Mouse (Mus musculus) macrophage (primary cell): ENCODE measurements around the gene Klhl29. TPM values are rescaled to one million over a fixed set of nuclear protein-coding genes. Genes with fewer than 3 reads are reported as not detected.

Experiments used
- H3K27ac ChIP-seq: fragments of 350-480 bp; formaldehyde crosslinking; 2 replicates; pipeline ENCODE4 v1.9.0; 2021
- H3K36me3 ChIP-seq: fragments of 350-480 bp; formaldehyde crosslinking; 2 replicates; pipeline ENCODE4 v1.9.0; 2021; ENCODE audit errors: inconsistent target
- H3K4me3 ChIP-seq: fragments of 350-480 bp; formaldehyde crosslinking; 2 replicates; pipeline ENCODE4 v1.9.0; 2021; ENCODE audit errors: inconsistent target
- H3K79me2 ChIP-seq: fragments of 350-480 bp; formaldehyde crosslinking; 2 replicates; pipeline ENCODE4 v1.9.0; 2021; ENCODE audit errors: inconsistent target
- WGBS: methylation state at CpG from one replicate; pipeline ENCODE4 v1.1.7; 2026; ENCODE audit warnings: inconsistent platforms; ENCODE audit not compliant: missing documents; 5-methylcytosine and 5-hydroxymethylcytosine counted together
- polyA plus RNA-seq: library from polyadenylated mRNA; stranded (reverse); fragments of 250-400 nt; gene quantifications from 3 replicates; pipeline ENCODE4 v1.2.4, GENCODE M21; 2018; ENCODE audit warnings: inconsistent platforms
- total RNA-seq, 78 experiments: library from RNA; depleted of rRNA; stranded (reverse); fragments of 250-400 nt; gene quantifications; 1 replicate in 9 of 78; 2 replicates in 24 of 78; 3 replicates in 43 of 78; 4 replicates in 2 of 78; pipeline ENCODE4 v1.2.4; 2018; ENCODE audit warnings: inconsistent platforms in 56 of 78

Klhl29 gene
- under 1 TPM in 1 of 26 experiments, not detected in 25; 0.35 TPM for total RNA-seq (2018; cell fraction: chromatin; rRNA removed)
- total RNA-seq (2018; cell fraction: cytosol; rRNA removed) = not detected
- not detected for total RNA-seq (2018; cell fraction: nucleus; rRNA removed)
- polyA plus RNA-seq = not detected in 3 replicates

DNA sequence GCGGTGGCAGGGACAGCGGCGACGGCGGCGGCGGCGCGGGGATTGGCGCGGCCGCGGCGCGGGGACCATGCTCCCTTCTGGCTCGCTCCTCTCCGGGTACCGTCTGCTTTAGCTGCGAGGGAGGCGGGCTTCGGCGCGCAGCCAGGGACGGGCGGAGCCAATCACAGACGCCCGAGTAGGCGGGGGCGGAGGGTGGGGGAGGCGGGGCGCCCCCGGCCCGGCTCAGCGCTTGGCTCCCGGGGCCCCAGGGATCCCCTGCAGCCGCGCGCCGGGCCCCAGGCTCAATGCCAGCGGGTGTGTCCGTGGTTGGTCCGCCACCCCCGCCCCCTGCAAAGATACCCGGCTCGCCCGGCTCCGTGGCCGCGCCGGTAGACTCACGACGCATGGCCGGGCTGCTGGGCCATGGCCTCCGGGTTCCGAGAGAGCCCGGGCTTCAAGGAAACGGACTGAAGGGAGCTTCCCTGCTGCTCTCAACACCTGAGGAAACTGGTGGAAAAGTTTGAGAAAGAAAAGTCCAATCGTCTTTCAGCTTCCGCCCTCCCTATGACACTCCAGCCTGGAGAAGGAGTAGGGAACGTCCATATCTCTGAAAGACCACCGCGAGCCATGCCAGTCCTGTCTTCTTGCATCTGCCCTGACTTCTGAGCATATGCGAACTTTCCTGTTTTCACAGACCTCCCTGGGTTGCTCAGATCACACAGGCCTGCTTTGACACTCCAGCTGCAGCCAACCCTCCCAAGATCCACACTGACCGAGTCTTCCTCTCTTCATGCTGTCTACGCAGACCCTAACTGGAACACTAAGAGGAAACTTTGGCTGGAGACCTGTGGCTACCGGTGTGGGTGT lies at the start of gene Klhl29:
Klhl29 (minus strand) TSS at position 67 of the 846 bp plus-strand sequence.
- 4% methylated on average over 50 of the region's 66 CpGs for WGBS
- Histone ChIP-seq H3K4me3 (no peak within 1 kb of the TSS), H3K36me3 (no peaks in the 10 kb centered on the region), H3K79me2 (no peaks in the 10 kb centered on the region), H3K27ac (no peak within 1 kb of the TSS)

DNA sequence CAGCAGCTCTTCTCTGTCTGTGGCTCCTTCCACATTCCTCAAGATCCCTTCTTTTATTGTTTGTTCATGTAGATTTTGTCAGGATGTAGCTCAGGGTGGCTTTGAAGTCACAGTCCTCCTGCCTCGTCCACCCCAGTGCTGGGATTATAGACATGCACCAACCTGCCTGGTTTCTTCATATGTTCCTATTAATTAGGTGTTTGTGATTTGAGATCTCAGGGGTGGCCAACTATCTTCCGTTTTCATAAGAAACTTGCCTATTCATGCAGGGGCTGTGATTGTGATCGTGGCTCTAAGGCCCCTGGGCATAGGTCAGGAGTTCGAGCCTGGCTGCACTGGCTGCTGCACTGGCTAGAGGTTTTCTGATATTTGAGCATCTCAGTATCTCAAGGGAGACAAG lies 49.8 kb upstream of the Klhl29 start:
- no peaks in the 10 kb centered on the region for H3K79me2 ChIP-seq
- H3K36me3 ChIP-seq = no peaks in the 10 kb centered on the region
- WGBS = 87% methylated on average over 4 of the region's 4 CpGs
- no peak overlapping the region for H3K4me3 ChIP-seq
- H3K27ac ChIP-seq = no peak overlapping the region

DNA sequence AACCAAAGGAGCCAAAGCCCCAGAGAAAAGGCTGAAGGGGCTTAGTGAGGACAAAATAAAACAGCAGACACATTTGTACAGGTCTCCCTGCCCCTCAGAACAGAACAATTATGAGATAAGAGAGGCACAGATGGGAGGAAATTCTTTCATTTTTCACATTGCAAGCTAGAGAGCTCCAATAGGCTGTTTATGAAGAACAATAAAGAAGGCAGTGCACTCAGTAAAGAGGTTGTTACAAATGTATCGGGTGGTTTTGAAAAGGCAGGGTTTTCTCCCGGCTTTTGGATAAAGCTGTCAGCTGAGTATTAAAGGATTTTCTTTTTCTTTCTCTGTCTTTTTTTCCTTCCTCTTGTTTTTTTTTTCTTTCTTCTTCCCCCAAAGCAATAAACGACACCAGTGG lies 40.3 kb upstream of the Klhl29 start:
- Histone ChIP-seq H3K79me2 (no peaks in the 10 kb centered on the region), H3K27ac (no peak overlapping the region), H3K4me3 (no peak overlapping the region), H3K36me3 (no peaks in the 10 kb centered on the region)
- 68% methylated on average over 2 of the region's 3 CpGs for WGBS

DNA sequence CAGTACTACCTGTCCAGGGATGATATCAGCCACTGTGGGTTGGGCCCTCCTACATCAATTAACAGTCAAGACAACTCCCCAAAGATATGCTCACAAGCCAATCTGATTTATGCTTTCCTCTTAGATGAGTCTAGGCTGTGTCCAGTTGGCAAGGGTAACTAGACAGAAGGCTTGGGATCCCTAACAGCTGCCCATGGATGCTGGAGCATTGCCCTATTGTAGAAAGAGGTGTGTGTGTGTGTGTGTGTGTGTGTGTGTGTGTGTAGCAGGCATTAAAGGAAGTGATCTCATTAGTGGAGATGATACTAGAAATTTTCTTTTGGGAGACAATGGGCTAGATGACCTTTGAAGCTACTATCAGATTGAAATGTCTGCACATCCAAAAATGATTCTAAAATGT lies 38.5 kb upstream of the Klhl29 start:
- Histone ChIP-seq H3K27ac (no peak overlapping the region), H3K36me3 (no peaks in the 10 kb centered on the region)

DNA sequence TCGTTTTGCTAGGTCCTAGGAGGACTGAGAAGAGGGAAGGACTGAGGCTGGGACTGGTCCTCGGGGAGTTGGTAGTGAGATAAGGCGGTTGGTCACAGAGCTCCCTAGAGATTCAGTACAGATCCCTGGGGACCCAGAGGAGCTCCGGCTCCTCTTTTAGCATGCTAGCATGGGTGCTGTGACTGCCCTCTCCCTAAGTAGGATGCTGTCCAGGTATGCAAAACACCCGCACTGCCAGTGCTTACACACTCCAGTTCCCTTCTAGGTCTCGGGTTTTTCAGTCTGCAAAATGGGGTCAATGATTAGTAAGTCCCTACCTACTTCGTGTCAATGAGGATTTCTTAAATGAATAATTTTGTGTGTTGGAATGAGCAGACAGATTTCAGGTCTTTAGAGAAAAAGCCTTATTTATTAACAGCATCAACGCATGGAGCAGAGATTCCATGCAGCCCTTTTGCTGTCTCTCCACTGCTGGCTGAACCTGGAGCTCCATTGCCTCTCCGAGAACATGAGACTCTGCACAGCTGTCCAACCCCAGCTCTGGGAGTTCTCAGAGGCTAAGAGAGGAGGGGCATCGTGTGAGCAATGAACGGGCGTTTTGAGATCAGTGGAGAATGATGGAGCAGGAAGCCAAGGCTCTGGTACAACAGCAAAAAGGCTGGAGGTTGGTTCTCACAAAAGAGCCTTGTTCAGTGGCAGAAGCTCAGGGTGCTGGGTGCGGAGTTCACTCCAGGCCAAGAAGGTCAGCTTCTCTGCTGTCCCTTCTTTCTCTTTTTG lies 36.5 kb upstream of the Klhl29 start:
- H3K36me3 ChIP-seq = no peaks in the 10 kb centered on the region
- WGBS = 74% methylated on average over 13 of the region's 13 CpGs
- H3K4me3 ChIP-seq = no peak overlapping the region
- no peak overlapping the region for H3K27ac ChIP-seq
- no peaks in the 10 kb centered on the region for H3K79me2 ChIP-seq

More for the DNA sequence above, 38.5 kb upstream of the Klhl29 start:
- Histone ChIP-seq H3K79me2 (no peaks in the 10 kb centered on the region), H3K4me3 (no peak overlapping the region)

DNA sequence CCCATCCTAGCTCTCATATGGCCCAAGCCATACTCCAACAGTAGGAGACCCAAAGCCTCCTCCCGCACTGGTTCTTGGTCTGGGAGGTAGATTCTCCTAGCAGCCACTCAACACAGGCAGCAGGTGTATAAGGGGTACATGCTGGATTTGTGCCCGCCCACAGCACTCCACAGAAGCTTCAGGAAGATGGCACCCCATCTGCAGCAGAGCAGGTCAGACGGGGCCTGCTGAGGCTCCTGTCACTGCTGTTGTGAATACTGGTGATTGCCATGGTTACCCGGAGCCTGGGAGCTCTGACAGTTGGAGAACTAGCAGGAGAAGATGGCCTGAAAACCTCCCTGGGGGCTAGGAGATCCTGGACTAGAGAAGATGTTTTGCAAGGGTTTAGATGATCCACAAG lies 35.9 kb upstream of the Klhl29 start:
- Histone ChIP-seq H3K27ac (no peak overlapping the region), H3K36me3 (no peaks in the 10 kb centered on the region), H3K79me2 (no peaks in the 10 kb centered on the region), H3K4me3 (no peak overlapping the region)
- 85% methylated on average over 4 of the region's 4 CpGs for WGBS

DNA sequence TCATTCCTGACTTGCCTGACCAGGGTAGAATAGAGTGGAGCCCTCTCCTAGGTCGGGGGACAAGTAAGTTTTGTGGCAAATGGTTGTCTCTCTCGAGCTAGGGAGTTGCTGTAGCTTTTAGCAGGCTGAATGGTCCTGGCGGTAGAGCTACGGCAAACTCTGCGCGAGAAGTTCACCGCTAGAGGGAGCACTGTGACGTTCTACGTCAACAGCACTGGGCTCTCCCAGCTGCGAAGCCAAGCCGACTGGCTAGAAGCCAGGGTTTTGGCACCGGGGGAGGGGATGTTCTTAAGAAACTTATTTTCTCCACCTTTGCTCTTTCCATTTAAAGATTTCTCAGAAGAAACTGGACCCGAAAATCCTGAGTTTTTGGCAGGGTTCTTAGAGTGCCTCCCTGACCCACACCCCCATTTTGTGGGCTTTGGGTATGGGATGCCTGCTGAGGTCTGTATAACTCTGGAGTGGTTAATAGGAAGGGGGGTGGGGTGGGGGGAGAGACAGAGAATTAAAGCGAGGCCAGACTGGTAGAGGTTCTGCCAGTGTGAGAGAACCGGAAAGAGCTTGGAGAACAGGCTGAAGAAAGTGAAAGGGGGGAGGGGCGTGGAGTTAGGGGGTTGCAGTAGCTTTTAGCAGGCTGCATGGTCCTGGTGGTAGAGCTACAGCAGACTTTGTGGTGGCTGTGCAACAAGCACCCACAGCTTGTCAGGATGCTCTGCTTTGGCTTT lies 35.1 kb upstream of the Klhl29 start:
- Histone ChIP-seq H3K27ac (no peak overlapping the region), H3K79me2 (no peaks in the 10 kb centered on the region), H3K4me3 (no peak overlapping the region), H3K36me3 (no peaks in the 10 kb centered on the region)
- 11% methylated on average over 16 of the region's 16 CpGs for WGBS

DNA sequence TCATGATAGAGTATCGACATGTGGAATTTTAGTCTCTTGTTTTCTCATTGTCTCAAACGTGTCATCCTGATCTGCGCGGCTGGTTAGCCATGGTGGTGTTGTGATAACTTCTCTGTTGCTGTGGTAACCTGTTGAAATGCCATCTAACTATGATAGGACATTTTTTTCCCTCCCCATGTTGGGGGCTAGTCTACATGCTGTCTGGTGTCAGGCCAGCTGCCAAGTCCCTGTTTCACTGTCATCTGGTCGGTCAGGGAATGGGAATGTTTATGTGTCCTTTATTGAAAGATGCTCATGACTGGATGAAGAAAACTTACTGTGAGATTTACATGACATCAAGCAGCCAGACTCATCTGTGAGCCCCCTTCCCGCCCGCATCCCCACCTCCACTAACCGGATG lies 31.7 kb upstream of the Klhl29 start:
- 91% methylated on average over 8 of the region's 8 CpGs for WGBS
- no peak overlapping the region for H3K27ac ChIP-seq
- H3K36me3 ChIP-seq = no peaks in the 10 kb centered on the region
- no peaks in the 10 kb centered on the region for H3K79me2 ChIP-seq
- H3K4me3 ChIP-seq = no peak overlapping the region

DNA sequence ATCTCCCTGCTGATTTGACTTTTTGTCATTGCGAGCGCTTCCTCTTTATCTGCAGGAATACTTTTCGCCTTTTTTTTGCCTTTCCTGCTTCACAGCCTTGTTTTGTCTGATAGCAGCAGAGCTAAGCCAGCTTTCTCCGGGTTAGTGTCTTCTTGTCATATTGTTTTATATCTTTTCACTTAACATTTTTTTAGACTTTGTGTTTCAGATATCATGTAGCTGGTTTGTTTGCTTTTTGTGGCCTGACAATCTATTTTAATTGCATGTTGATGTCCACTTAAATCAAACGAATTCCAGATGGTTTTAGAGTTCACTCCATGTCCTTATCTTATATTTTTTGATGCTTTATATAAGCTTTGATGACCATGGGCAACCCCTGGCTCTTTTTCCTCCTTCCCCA lies 21.9 kb upstream of the Klhl29 start:
- 59% methylated on average over 5 of the region's 5 CpGs for WGBS
- no peak overlapping the region for H3K4me3 ChIP-seq

DNA sequence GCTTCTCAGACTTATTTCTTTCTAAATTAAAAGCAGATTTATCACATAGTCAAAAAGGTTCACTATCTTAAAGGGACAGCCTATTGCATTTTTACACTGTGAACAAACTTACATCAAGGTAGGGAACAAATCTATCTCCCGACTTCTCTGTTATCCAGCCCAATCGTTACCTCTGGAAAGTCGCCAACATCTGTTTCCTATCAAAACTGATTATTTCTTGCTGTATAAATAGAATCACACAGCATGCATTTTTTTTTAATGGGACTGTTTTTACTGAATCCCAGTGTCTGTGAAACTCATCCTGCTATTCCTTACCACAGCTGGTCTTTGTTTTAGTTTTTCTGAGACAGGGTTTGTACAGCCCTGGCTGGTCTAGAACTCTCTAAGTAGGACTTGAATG lies 19.7 kb upstream of the Klhl29 start:
- Histone ChIP-seq H3K79me2 (no peaks in the 10 kb centered on the region), H3K27ac (no peak overlapping the region), H3K36me3 (no peaks in the 10 kb centered on the region), H3K4me3 (no peak overlapping the region)
- WGBS = 32% methylated on average over 3 of the region's 3 CpGs

More for the DNA sequence above, 21.9 kb upstream of the Klhl29 start:
- Histone ChIP-seq H3K79me2 (no peaks in the 10 kb centered on the region), H3K36me3 (no peaks in the 10 kb centered on the region), H3K27ac (no peak overlapping the region)

DNA sequence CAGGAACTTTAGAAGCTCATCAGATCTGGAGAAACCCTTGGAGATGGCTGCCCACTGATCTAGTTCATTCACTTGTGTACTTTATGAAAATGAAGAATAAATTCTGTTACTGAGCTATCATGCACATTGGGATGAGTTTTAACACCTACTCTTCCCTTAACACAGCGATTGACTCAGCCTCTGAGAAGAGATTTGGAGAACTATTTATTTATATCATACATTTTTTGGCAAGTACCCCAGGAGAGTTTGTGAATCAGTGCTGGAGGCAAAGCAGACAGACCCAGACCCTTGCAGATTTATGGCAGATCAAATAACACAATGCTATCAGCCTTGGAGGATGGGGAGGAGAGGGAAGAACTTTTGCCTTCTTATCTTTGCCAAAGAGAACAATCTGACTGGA lies 11.6 kb upstream of the Klhl29 start:
- Histone ChIP-seq H3K27ac (no peak overlapping the region), H3K4me3 (no peak overlapping the region)
- 92% methylated on average over 1 of the region's 1 CpGs for WGBS

DNA sequence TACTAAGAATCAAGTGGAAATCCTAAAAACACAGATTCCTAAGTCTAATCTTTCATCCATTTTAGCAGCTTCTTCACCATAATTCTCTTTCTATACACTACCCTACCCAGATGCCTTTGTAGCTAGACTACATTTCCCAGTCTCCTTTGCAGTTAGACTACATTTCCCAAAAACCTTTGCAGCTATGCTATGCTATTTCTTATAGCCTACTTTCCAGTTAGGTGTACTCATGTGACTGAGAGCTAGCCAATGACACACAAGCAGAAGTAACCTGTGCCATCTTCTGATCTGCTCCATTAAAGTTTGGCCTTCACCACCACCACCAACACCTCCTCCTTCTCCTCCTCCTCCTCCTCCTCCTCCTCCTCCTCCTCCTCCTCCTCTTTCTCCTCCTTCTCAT lies 11.2 kb upstream of the Klhl29 start:
- no peaks in the 10 kb centered on the region for H3K79me2 ChIP-seq
- H3K36me3 ChIP-seq = no peaks in the 10 kb centered on the region
- no peak overlapping the region for H3K4me3 ChIP-seq
- no peak overlapping the region for H3K27ac ChIP-seq

More for the DNA sequence above, 11.6 kb upstream of the Klhl29 start:
- Histone ChIP-seq H3K79me2 (no peaks in the 10 kb centered on the region), H3K36me3 (no peaks in the 10 kb centered on the region)

DNA sequence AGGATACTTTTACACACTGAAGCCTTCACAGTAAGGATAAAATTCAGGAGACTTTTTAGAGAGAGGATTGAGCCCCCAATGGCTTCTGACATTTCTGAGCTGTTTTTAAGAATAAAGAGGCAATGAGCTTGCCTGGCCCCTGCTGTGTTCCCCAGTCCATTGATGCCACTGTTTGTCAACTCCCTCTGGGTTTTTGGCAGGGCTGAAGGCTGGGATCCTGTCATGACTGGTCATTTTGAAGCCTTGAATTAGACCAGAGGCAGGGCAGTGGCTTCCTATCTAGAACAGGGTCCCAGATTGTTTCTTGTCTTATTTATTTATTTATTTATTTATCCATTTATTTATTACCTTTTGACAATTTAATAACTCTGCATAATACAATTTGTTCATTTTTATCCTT lies 6.2 kb upstream of the Klhl29 start:
- Histone ChIP-seq H3K79me2 (no peaks in the 10 kb centered on the region), H3K4me3 (no peak overlapping the region), H3K27ac (no peak overlapping the region), H3K36me3 (no peaks in the 10 kb centered on the region)

DNA sequence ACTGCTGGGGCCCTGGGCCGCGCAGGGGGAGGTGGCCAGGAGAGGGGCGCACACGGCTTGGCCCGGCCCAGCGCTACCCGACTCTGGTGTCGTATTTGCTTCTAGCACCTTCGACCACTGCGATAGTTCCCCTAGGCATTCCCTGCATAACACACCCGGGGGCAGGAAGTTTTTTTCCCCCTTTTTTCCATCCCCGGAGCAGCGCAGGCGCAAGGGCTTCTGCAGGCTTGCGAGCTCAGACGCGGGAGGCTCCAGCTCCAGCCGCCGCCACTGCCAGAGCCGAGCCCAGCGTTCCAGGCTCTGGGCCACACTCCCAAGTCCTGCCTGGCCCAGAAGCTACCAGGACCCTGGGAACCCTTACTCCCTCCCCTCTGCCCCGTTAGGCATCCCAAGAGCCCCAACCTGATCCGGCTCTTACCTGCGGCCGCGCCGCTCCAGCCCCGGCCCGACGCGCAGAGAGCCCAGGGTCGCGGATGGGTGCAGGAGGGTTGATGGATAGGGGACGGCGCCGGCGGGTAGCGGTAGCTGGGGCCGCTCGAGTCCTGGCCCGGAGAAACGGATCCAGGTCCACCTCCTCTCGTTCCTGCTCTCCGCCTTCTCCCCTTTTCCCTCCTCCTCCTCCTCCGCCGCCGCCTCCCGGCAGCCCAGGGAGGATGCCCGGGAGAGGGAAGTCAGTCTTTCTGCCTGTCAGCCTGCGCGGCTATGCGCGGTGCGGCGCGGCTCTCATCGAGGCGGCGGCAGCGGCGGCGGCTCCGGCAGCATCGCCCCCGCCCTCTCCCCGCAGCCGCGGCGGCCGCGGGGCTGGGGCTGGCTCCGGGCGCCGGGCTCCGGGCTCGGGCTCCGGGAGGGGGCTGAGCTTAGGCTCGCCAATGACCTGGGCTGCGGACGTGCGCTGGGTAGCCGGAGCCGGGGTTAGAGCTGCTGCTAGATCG lies 532 bp downstream of the Klhl29 start:
- H3K4me3 ChIP-seq = no peak overlapping the region
- 5% methylated on average over 75 of the region's 84 CpGs for WGBS
- H3K79me2 ChIP-seq = no peaks in the 10 kb centered on the region
- no peak overlapping the region for H3K27ac ChIP-seq
- H3K36me3 ChIP-seq = no peaks in the 10 kb centered on the region
